Mouse (Mus musculus) mouse trophoblast stem cell (cell line): ENCODE measurements around the gene Jund.

Source experiments
- in situ Hi-C, 2 experiments: fragments of 300-500 bp; cut with MseI, MboI; formaldehyde crosslinking; loops; 2 replicates in 1 of 2; 3 replicates in 1 of 2; pipeline ENCODE4 v1.15.1; 2025

Jund gene

DNA sequence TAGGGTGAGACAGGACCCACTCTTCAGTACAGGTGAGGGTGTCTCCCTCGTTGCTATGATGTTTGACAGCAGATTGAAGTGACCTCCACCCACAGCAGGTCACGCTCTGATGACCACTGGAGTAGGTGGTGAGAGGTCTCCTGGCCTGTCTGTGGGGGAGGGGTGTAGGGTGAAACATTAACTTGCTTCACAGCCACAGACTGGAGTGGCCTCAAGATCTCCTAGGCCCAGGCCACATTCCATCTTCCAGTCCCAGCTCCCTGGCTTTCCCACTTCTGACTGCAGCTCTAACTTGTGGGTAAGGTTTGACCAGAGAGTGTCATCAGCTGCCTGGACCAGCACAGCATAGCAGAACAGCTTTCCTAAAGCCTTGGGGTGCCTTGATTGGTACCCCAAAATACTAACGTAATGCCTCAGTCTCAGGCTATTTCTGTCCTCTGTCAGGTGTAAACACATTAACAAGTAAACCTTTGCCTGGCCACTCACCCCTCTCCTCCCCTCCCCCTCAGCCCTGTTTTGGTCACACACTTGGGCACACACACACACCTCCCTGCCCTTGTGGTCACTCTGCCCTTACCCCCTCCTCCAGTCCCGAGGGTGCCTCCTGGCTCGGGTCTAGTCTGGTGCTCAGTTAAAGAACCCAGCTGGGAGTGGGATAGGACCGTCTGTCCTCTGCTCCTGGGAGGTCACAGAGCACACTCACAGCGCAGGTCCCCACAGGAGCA lies 24.9 kb downstream of the Jund start, which contains the start of gene Pde4c:
Pde4c (plus strand) TSS at position 235 of the 725 bp plus-strand sequence.
- in situ Hi-C loops = loop anchor here (5.0 kb wide), 1 partner anchor 34 kb away; no protein-coding TSS in a partner anchor

DNA sequence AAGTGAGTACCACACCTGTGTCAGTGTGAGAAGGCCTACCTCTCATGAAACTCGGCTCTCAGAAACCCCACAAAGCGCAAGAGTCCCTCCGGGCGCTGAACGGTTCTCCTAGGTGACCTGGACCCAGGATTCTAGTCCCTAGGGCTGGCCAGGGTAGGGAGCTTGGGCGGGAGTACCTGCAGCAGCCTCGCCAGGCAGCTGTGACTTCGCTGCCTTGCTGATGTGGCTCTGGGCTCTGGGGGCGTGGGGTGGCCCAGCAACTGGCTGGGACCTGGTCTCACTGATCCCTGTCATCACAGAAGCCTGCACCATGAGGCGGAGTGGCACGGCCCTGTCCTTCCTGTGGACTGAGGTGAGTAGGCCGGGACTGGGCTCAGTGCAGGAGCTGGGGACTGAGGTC lies 25.5 kb downstream of the Jund start:
- in situ Hi-C loops = loop anchor here (5.0 kb wide), 1 partner anchor 33 kb away; no protein-coding TSS in a partner anchor

DNA sequence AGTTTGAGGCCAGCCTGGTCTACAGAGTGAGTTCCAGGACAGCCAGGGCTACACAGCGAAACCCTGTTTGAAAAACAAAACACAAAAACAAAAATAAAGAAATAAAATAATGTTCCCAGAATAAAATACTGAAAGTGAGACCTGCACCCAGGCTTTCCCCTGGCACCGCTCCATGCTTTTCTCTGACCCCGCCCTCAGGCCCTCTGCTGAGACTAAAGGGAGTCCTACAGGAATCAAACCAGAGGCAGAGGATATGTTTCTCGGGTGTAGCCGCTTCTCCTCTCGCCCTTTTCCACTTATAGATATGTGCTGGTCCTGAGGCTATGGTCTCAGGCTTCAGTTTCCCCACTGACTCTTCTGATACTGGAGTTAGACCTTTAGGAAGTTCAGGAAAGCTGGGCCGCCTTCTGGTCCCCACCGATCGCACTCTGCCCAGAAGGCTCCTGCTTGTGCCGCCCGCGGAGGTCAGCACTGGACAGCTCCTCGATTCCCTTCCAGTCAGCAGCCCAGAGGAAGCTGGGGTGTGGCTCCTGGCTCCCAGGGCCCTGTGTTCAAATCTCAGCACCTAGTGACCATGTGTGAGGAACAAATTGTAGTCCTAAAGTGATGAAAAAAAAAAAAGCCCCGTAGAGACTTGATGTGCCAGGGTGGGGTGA lies 27.2 kb downstream of the Jund start:
- in situ Hi-C loops = no loop called here

GRCm38 (mm10) chr8:70726721-70727120 lies 28.0 kb downstream of the Jund start:
- in situ Hi-C loops = no loop called here

DNA sequence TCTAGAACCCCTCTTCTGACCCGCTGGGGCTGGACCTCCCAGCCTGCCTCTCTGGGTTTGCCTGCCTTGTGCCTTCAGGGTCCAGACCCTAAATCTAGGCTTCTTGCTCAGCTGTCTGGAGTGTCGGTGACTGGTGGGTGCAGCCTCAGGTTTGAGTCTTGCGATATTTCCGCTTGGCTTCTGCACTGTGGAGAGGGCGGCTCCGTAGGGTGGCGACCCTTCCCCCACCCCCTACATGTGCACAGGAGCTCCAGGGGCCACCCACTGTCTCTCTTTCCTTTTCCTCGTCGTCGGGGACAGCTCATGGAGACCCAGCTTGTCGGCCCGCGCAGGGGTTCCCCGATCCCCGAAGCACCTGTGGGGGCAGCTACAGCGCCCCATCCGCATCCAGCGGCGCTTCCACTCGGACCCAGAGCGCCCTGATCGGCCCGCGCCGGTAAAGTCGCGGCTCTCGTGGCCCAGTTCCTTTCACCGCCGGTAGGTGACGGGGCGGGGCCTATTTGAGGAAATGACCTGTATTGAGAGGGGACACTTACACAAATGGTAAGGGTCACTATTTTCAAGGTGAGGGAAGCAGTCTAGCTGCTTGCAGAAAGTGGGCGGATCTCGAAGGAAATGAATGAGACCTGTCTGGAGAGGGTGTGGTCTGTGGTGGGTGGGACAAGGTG lies 31.2 kb downstream of the Jund start:
- in situ Hi-C loops = no loop called here

GRCm38 (mm10) chr8:70730956-70731355 lies 32.2 kb downstream of the Jund start:
- in situ Hi-C loops = no loop called here

GRCm38 (mm10) chr8:70737705-70738104 lies 39.0 kb downstream of the Jund start:
- in situ Hi-C loops = no loop called here

DNA sequence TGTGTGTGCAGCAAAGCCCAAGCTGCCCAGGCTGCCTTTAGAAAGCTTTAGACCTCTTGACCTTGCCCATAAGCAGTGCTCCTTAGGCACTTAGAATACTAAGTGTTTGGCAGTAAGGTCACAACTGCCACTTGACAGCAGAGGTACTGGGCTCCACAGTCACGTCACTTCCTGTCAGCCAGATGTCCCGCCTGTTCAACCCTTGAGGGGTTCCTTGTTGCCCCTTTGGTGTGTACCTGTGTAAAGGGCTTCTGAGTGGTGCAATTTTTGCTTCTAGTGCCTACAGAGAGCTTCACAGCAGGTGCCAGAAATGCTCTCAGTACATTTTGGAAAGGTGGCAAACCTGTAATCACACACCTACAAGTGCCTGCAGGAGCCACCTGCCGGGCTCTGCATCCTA lies 39.5 kb downstream of the Jund start:
- in situ Hi-C loops = no loop called here

- in situ Hi-C loops = no loop called here
These were observed 42.9 kb downstream of the Jund start for GRCm38 (mm10) chr8:70741661-70742060.

DNA sequence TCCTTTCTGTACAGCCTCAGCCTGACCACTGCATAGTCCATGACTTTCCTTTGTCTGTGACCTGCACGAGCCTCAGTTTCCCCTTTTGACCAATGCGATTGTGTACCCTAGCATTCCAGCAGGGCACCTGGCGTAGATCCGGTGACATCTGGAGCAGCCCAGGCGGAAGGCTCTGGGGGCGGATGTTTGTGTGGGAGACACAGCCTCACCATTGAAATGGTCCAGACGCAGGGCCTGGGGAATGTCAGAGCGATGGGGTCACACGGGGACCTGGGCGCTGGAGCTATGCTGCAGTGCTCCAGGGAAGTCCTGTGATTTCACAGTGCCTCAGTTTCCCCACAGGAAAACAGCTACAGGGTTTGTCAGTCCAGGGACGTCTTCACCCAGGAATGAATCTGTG lies 43.4 kb downstream of the Jund start:
- in situ Hi-C loops = no loop called here

DNA sequence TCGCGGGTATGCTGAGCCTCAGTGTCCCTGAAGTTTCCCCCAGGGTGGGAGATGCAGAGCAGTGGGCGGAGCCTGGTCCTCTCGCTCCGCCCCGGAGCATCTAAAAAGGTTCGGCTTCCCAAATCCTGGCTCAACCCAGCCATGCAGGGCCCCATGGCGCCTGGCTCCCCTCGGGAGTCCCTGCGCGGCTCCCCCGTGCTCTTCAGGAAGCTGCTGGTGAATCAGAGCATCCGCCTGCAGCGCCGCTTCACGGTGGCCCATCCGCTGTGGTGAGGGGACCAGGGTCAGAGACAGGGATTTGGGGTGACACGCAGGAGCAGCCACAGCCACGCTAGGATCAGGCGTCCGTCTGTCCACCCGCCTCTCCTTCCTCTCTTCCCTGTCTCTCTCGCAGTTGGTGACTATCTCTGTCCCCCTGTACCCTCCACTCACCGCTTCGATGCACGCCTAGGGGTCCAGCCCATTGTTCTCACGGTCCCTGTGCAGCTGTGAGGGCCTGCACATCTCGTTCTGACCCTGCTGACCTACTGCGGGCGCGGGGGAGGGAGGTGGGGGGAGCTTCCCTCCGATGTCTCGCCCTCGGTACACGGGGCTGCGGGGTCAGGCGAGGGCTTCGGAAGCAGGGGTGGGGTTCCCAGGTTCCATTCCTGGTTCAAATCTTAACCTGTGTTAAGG lies 44.4 kb downstream of the Jund start:
- in situ Hi-C loops = no loop called here

GRCm38 (mm10) chr8:70743656-70744590 lies 45.2 kb downstream of the Jund start:
- in situ Hi-C loops = no loop called here

GRCm38 (mm10) chr8:70744806-70745205 lies 46.1 kb downstream of the Jund start:
- in situ Hi-C loops = no loop called here

DNA sequence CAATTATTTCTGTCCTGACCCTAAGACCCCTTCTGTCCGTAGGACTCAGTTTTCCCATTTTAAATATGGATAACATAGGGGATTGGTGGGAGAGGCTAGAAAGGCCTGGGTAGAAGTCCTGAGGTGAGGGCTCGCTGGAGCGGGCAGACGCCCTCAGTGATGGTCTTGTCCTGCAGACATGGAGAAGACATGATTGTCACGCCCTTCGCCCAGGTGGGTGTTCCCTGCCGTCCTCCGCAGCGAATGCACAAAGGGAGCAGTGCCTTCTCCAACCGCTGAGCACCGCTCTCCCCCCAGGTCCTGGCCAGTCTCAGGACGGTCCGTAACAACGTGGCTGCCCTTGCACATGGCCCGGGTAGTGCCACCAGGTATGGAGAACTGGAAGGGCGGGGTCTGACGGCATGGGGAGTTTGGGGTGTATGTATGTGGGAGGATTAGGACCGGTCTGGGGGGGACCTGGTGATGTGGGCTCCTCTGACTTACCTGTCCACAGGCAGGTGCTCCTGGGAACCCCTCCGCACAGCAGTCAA lies 47.0 kb downstream of the Jund start:
- in situ Hi-C loops = no loop called here

DNA sequence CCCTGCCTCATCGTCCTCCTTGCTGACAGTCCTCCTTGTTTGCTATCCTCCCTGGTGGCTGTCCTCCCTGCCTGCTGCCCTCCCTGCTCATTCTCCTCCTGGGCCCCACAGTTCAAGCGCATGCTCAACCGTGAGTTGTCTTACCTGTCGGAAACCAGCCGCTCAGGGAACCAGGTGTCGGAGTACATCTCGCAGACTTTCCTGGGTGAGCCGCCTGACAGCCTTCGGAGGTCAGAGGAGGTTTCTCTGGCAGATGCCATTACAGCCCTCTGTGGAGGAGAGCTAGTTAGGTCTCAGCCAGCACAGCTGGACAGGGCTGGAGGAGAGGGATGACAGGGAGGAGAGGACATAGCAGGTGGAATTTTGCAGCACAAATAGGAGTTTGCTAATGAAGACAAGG lies 47.9 kb downstream of the Jund start:
- in situ Hi-C loops = no loop called here

DNA sequence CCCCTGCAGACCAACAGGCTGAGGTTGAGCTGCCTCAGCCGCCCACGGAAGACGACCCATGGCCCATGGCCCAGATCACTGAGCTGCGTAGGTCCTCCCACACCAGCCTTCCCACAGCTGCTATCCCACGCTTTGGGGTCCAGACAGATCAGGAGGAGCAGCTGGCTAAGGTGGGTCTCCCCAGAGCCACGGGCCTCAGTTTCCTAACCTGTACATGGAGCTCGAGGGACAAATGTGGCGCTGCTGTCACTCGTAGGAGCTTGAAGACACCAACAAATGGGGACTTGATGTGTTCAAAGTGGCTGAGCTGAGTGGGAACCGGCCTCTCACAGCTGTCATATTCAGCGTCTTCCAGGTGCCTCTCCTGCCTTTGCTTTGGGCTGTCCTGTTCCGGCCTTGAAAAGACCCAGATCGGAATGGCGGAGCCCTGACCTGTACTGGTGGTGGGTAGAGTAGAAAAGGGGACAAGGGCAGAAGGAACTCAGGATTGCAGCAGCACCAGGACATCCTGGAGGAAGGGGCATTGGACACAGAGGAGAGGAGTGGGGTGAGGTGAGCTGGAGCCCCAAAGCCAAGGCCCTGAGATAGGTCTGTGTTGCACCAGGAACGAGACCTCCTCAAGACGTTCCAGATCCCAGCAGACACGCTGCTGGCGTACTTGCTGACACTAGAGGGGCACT lies 48.6 kb downstream of the Jund start:
- in situ Hi-C loops = no loop called here

DNA sequence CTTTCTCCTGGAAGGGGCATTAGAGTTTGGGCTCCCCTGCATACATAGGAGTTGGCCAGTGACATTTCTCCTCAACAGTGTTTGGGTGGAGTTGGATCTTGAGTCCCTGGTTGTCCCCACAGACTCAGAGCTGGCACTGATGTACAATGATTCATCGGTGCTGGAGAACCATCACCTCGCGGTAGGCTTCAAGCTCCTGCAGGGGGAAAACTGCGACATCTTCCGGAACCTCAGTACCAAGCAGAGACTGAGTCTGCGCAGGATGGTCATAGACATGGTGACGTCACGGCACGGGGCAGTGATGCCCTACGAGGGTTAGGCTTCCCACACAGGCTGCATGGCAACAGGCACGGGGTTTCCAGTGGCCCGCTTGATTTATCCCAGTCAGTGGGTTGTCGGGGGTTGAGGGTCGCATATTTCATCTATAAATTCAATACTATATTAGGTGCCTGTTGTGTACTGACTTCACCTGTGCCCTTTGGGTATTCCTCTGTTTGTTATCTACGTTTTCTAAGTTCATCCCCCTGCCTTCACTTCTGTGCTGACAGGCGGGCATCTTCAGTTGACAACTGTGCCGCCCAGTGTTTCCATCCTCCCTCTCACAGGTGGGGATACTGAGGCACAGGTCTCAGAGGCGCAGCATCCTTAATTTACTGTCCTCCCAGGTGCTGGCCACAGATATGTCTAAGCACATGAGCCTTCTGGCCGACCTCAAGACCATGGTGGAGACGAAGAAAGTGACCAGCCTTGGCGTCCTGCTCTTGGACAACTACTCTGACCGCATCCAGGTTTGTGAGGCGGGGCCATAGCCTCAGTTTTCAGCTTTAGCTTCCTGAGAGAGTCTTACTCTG lies 49.7 kb downstream of the Jund start:
- in situ Hi-C loops = no loop called here

- in situ Hi-C loops = no loop called here
These were observed 50.4 kb downstream of the Jund start for GRCm38 (mm10) chr8:70749097-70749674.
